Mouse (Mus musculus) G1E (cell line): ENCODE results near the gene Cers6. TPM values are rescaled to one million over a fixed set of nuclear protein-coding genes. Genes with fewer than 3 reads are reported as not detected.

Experiments used
- ATAC-seq: 2 replicates; pipeline ENCODE4 v1.8.0; 2016; ENCODE audit warnings: mild to moderate bottlenecking; ENCODE audit not compliant: insufficient number of reproducible peaks, poor library complexity, low FRiP score, severe bottlenecking; ENCODE audit errors: extremely low read depth
- DNase-seq: peaks from one replicate; pipeline ENCODE4 v3.0.0; 2012; ENCODE audit warnings: low spot score
- H3K27me3 ChIP-seq: 2 replicates; pipeline ENCODE4 v1.6.1; 2012; ENCODE audit warnings: mild to moderate bottlenecking, low read length, inconsistent platforms; ENCODE audit not compliant: insufficient read depth
- H3K36me3 ChIP-seq: replicated peaks from 2 replicates; pipeline ENCODE3; 2012; ENCODE audit warnings: mild to moderate bottlenecking, inconsistent platforms
- H3K4me1 ChIP-seq: 2 replicates; pipeline ENCODE4 v1.6.1; 2012; ENCODE audit warnings: low read depth, low read length, inconsistent platforms, mixed read lengths; ENCODE audit not compliant: insufficient read depth
- H3K4me3 ChIP-seq: 2 replicates; pipeline ENCODE4 v1.5.1; 2012; ENCODE audit warnings: low read depth, mild to moderate bottlenecking, inconsistent platforms, low read length, moderate library complexity, mixed read lengths
- H3K9me3 ChIP-seq: replicated peaks from 2 replicates; pipeline ENCODE4 v1.6.1; 2012; ENCODE audit warnings: inconsistent platforms
- CTCF ChIP-seq: IDR thresholded peaks from 2 replicates; pipeline ENCODE4 v1.5.1; 2012; ENCODE audit warnings: low read depth, low read length, inconsistent platforms, mixed read lengths
- GATA1 ChIP-seq: IDR thresholded peaks from 2 replicates; pipeline ENCODE4 v1.6.1; 2012; ENCODE audit warnings: borderline replicate concordance, low read length, inconsistent platforms, mixed read lengths
- GATA2 ChIP-seq: IDR thresholded peaks from 2 replicates; pipeline ENCODE4 v1.6.1; 2012; ENCODE audit warnings: low read depth, low read length, inconsistent platforms, borderline replicate concordance
- POLR2AphosphoS5 ChIP-seq: IDR thresholded peaks from 2 replicates; pipeline ENCODE4 v1.6.1; 2012; ENCODE audit warnings: low read depth, low read length, inconsistent platforms; ENCODE audit not compliant: insufficient replicate concordance
- TAL1 ChIP-seq: conservative IDR thresholded peaks from 2 replicates; pipeline ENCODE4 v1.6.1; 2012; ENCODE audit warnings: low read depth, low read length, inconsistent platforms, mixed read lengths
- polyA plus RNA-seq: library from polyadenylated mRNA; stranded (reverse); fragments of >175 nt; gene quantifications from 2 replicates; pipeline ENCODE4 v1.2.3, GENCODE M21; 2012
- total RNA-seq, 2 experiments: library from RNA; stranded (forward) in 1 of 2; stranded (reverse) in 1 of 2; fragments of 200-1000 nt in 1 of 2; fragments of >200 nt in 1 of 2; fragmentation: Nextera tagmentation in 1 of 2; gene quantifications; 2 replicates each; pipeline ENCODE4 v1.2.3; 2014 to 2017

Cers6 gene
- total and polyA plus RNA-seq, 3 experiments = 14.8 to 92.4 (median 55.7) TPM

DNA sequence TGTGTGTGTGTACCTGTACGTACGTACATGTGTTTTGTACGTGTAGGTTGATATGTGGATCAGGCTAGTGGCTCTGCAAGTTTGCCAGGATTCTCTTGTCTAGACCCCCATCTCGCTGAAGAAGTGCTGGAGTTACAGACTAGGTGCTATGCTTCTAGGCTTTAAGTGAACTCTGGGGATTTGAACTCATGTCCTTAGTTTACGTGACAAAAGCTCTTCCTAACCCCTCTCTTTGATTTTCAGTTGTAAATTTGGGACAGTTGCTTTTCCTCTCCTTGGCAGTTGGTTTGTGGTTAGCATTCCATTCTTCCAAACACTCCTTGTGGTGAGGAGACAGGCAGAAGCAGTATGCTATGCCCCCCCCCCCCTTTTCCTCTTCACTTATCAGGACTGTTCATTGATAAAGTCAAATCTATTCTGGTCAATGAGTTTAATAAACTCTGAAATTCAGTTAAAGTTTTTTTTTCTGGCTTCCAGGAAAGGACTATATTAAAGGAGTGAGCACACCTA is 28.5 kb downstream of the Cers6 start:
- H3K4me1 ChIP-seq = peaks cover 65% of the 10 kb centered on the region
- no peaks in the 10 kb centered on the region for H3K27me3 ChIP-seq
- TF ChIP-seq TAL1 (no peak), POLR2AphosphoS5 (no peak), CTCF (no peak), GATA1 (no peak), GATA2 (no peak)
- H3K36me3 ChIP-seq = peaks cover 31% of the 10 kb centered on the region
- no peak overlapping the region for H3K4me3 ChIP-seq
- DNase-seq (no peak), ATAC-seq (no peak)
- H3K9me3 ChIP-seq = no peaks in the 10 kb centered on the region

DNA sequence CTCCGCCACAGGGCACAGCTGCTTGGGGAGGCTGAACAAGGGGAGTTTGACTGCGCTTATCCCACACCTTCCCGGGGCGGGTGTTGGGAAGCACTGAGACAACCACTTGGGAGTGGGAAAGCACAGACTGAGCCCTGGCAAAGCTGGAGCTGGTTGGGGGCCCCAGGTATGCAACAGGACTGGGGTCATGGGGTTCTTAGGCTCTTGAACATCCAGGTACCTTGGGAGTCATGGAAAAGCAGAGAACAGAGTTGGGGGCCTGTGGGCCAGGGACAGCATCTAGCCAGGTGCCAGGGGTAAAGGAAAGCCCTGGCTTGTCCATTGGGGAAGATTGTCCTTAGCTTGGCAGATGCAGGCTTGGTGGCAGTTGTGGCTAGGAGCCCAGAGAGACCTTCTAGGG is 31.2 kb downstream of the Cers6 start:
- peaks cover 70% of the 10 kb centered on the region for H3K4me1 ChIP-seq
- ATAC-seq (no peak), DNase-seq (no peak)
- H3K9me3 ChIP-seq = no peaks in the 10 kb centered on the region
- peaks cover 24% of the 10 kb centered on the region for H3K36me3 ChIP-seq
- no peak overlapping the region for H3K4me3 ChIP-seq
- no peaks in the 10 kb centered on the region for H3K27me3 ChIP-seq
- TF ChIP-seq CTCF (no peak), POLR2AphosphoS5 (no peak), TAL1 (no peak), GATA1 (no peak), GATA2 (no peak)

GRCm38 (mm10) chr2:68895044-68895764 is 34.0 kb downstream of the Cers6 start:
- Histone ChIP-seq H3K36me3 (peaks cover 33% of the 10 kb centered on the region), H3K27me3 (no peaks in the 10 kb centered on the region), H3K4me3 (no peak overlapping the region), H3K4me1 (peaks cover 66% of the 10 kb centered on the region), H3K9me3 (peaks cover 3% of the 10 kb centered on the region)
- ATAC-seq (no peak), DNase-seq (no peak)
- TF ChIP-seq CTCF (no peak), GATA1 (no peak), POLR2AphosphoS5 (no peak), GATA2 (no peak), TAL1 (no peak)

DNA sequence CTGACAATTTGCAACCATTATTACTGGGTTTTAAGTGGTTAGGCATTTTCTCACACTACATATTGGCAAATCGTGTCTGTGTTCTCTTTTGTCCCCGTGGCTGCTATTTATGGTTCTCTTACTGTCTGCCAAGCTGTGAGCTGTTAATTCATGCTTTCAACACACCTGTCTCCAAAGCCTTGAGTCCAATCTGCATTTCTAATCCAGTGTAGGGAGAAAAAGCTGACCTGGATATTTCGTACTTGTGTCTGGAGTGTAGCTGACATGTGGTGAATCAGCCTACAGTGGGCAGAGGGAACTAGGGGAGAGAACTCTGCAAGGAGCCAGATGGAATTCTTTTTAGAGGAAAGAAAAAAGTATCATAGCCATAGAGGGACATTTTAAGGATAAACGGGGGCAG is 35.0 kb downstream of the Cers6 start:
- H3K9me3 ChIP-seq = peaks cover 3% of the 10 kb centered on the region
- DNase-seq (no peak), ATAC-seq (no peak)
- H3K4me3 ChIP-seq = no peak overlapping the region
- H3K4me1 ChIP-seq = peaks cover 73% of the 10 kb centered on the region
- TF ChIP-seq POLR2AphosphoS5 = no peak
- no peak for TF ChIP-seq GATA1
- TF ChIP-seq CTCF = no peak
- no peak for TF ChIP-seq TAL1
- no peak for TF ChIP-seq GATA2
- no peaks in the 10 kb centered on the region for H3K27me3 ChIP-seq
- peaks cover 39% of the 10 kb centered on the region for H3K36me3 ChIP-seq

GRCm38 (mm10) chr2:68899770-68900521 is 38.7 kb downstream of the Cers6 start:
- Histone ChIP-seq H3K4me1 (peaks cover 85% of the 10 kb centered on the region), H3K36me3 (peaks cover 33% of the 10 kb centered on the region), H3K4me3 (no peak overlapping the region), H3K9me3 (peaks cover 3% of the 10 kb centered on the region), H3K27me3 (no peaks in the 10 kb centered on the region)
- DNase-seq (no peak), ATAC-seq (no peak)
- TF ChIP-seq GATA2 (no peak), TAL1 (no peak), GATA1 (no peak), CTCF (no peak), POLR2AphosphoS5 (no peak)

- peaks cover 3% of the 10 kb centered on the region for H3K9me3 ChIP-seq
- TF ChIP-seq TAL1 (peak; percentile 57), GATA1 (no peak)
- peak; percentile 69 for ATAC-seq
- H3K36me3 ChIP-seq = peaks cover 27% of the 10 kb centered on the region
- DNase-seq = no peak
- H3K27me3 ChIP-seq = no peaks in the 10 kb centered on the region
- H3K4me3 ChIP-seq = peak overlapping the region; percentile 40; the same call in 1 of the 2 replicates
- peaks cover 82% of the 10 kb centered on the region for H3K4me1 ChIP-seq
These were observed 39.6 kb downstream of the Cers6 start for GRCm38 (mm10) chr2:68900640-68901378.
